Mouse (Mus musculus): ENCODE measurements around the gene Tacc2. TPM values are rescaled to one million over a fixed set of nuclear protein-coding genes. Genes with fewer than 3 reads are reported as not detected.
A peak's percentile ranks its signal among the peaks of the same experiment; 100 is the strongest.

Tacc2 gene
- polyA plus RNA-seq, 1 experiment from 2014 or later: 27.4 TPM

- Histone ChIP-seq H3K27ac (ENCODE audit: low read length) (no peak overlapping the region), H3K4me3 (ENCODE audit: low read length) (no peak overlapping the region), H3K4me1 (ENCODE audit: control insufficient read depth, insufficient read depth, low read length) (peaks cover 10% of the 10 kb centered on the region), H3K27me3 (replicated peaks; ENCODE audit: control insufficient read depth, insufficient read depth, low read length) (no peaks in the 10 kb centered on the region), H3K9me3 (ENCODE audit: control insufficient read depth, low read length) (no peaks in the 10 kb centered on the region), H3K9ac (ENCODE audit: low read depth, low read length) (no peak overlapping the region), H3K36me3 (ENCODE audit: control insufficient read depth, insufficient read depth, low read length) (peaks cover 23% of the 10 kb centered on the region; the same call in 1 of the 2 replicates), H3K4me2 (ENCODE audit: low read depth, low read length) (no peak overlapping the region)
- 73% methylated on average over 7 of the region's 7 CpGs for whole genome bisulfite sequencing
- no peak for ATAC-seq
These were observed 154.6 kb downstream of the Tacc2 start for GRCm38 (mm10) chr7:130731792-130732191.

DNA sequence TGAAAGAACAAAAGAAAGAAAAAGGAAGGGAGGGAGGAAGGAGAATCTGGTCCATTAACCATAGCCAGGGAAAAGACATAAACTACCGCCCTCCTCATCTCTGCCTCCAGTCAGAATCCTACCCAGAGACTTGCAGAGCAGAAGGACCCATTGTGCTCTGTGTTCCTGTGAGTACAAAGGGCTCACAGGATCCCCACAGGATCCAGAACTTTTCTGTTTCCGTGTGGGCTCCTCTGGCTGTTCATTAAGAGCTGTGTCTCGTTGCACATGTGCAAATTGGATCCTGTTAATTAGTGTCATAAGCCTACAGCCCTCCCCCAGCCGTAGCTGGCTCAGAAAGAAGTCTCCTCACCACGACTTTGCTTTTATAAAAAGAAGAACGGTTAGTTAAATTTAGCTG lies 155.7 kb downstream of the Tacc2 start:
- no peak for ATAC-seq
- H3K36me3 ChIP-seq (ENCODE audit: control insufficient read depth, insufficient read depth, low read length): peaks cover 23% of the 10 kb centered on the region; the same call in 1 of the 2 replicates
- H3K4me3 ChIP-seq (ENCODE audit: low read length): no peak overlapping the region
- peaks cover under 1% of the 10 kb centered on the region; the same call in 1 of the 2 replicates for H3K4me1 ChIP-seq (ENCODE audit: control insufficient read depth, insufficient read depth, low read length)
- no peaks in the 10 kb centered on the region for H3K9me3 ChIP-seq (ENCODE audit: control insufficient read depth, low read length)
- H3K4me2 ChIP-seq (ENCODE audit: low read depth, low read length): no peak overlapping the region
- H3K9ac ChIP-seq (ENCODE audit: low read depth, low read length): no peak overlapping the region
- 74% methylated on average over 6 of the region's 6 CpGs for WGBS
- H3K27ac ChIP-seq (ENCODE audit: low read length): no peak overlapping the region
- no peaks in the 10 kb centered on the region for H3K27me3 ChIP-seq (replicated peaks; ENCODE audit: control insufficient read depth, insufficient read depth, low read length)

GRCm38 (mm10) chr7:130733423-130733822 lies 156.2 kb downstream of the Tacc2 start:
- Histone ChIP-seq H3K9me3 (ENCODE audit: control insufficient read depth, low read length) (no peaks in the 10 kb centered on the region), H3K4me2 (ENCODE audit: low read depth, low read length) (no peak overlapping the region), H3K27ac (ENCODE audit: low read length) (no peak overlapping the region), H3K4me1 (ENCODE audit: control insufficient read depth, insufficient read depth, low read length) (no peaks in the 10 kb centered on the region), H3K36me3 (ENCODE audit: control insufficient read depth, insufficient read depth, low read length) (peaks cover 23% of the 10 kb centered on the region; the same call in 1 of the 2 replicates), H3K9ac (ENCODE audit: low read depth, low read length) (no peak overlapping the region), H3K4me3 (ENCODE audit: low read length) (no peak overlapping the region), H3K27me3 (replicated peaks; ENCODE audit: control insufficient read depth, insufficient read depth, low read length) (no peaks in the 10 kb centered on the region)
- 94% methylated on average over 8 of the region's 8 CpGs for WGBS
- no peak for ATAC-seq

GRCm38 (mm10) chr7:130734195-130734787 lies 157.1 kb downstream of the Tacc2 start:
- H3K4me2 ChIP-seq (ENCODE audit: low read depth, low read length): no peak overlapping the region
- H3K9ac ChIP-seq (ENCODE audit: low read depth, low read length): no peak overlapping the region
- H3K27me3 ChIP-seq (replicated peaks; ENCODE audit: control insufficient read depth, insufficient read depth, low read length): no peaks in the 10 kb centered on the region
- H3K9me3 ChIP-seq (ENCODE audit: control insufficient read depth, low read length): no peaks in the 10 kb centered on the region
- no peak overlapping the region for H3K27ac ChIP-seq (ENCODE audit: low read length)
- 92% methylated on average over 2 of the region's 2 CpGs for WGBS
- H3K36me3 ChIP-seq (ENCODE audit: control insufficient read depth, insufficient read depth, low read length): peaks cover 15% of the 10 kb centered on the region; the same call in 1 of the 2 replicates
- H3K4me3 ChIP-seq (ENCODE audit: low read length): no peak overlapping the region
- H3K4me1 ChIP-seq (ENCODE audit: control insufficient read depth, insufficient read depth, low read length): no peaks in the 10 kb centered on the region
- ATAC-seq: no peak

DNA sequence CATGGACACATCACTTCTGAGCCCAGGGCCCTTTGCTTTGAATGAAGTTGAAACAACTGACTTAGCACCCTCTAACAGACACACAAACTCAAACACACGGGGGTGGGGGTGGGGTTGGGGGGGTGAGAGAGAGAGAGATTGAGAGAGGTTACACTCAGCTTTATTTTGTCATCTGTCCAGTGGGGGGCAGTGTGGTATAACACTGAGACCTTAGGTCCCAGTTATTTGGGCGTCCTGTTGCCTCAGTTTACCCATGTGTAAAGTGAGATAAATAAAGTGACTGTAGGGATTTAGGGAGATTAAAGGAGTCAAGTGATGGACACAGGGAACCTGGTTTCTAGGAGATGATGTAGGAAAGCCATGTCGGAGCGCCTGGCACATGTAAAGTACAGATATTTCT lies 163.9 kb downstream of the Tacc2 start:
- no peaks in the 10 kb centered on the region for H3K4me1 ChIP-seq (ENCODE audit: control insufficient read depth, insufficient read depth, low read length)
- no peaks in the 10 kb centered on the region for H3K27me3 ChIP-seq (replicated peaks; ENCODE audit: control insufficient read depth, insufficient read depth, low read length)
- H3K9ac ChIP-seq (ENCODE audit: low read depth, low read length): no peak overlapping the region
- WGBS: 83% methylated on average over 4 of the region's 4 CpGs
- no peak for ATAC-seq
- H3K4me3 ChIP-seq (ENCODE audit: low read length): no peak overlapping the region
- H3K27ac ChIP-seq (ENCODE audit: low read length): no peak overlapping the region
- no peak overlapping the region for H3K4me2 ChIP-seq (ENCODE audit: low read depth, low read length)
- H3K36me3 ChIP-seq (ENCODE audit: control insufficient read depth, insufficient read depth, low read length): peaks cover 6% of the 10 kb centered on the region
- no peaks in the 10 kb centered on the region for H3K9me3 ChIP-seq (ENCODE audit: control insufficient read depth, low read length)

- H3K36me3 ChIP-seq (ENCODE audit: control insufficient read depth, insufficient read depth, low read length): peaks cover 6% of the 10 kb centered on the region
These were observed 166.2 kb downstream of the Tacc2 start for GRCm38 (mm10) chr7:130743239-130744025.

DNA sequence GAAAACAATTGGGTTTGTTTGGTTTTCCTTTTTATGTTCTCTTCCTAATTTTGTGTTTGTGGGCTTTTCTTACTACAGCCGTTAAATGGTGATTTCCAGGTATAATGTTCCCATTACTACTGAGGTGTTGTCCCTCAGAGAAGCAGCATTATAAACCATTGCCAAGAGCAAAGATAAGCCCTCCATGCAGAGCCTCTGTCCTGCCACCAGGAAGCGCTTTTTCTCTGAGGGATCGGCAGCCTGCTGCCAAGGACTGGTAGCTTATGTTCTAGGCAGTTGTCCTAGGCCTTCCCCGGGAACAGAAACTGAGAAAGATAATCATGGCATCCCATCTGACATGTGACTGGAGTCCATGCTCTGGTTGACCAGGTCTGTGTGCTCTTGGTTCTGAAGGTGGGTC lies 171.9 kb downstream of the Tacc2 start:
- no peak overlapping the region for H3K4me2 ChIP-seq (ENCODE audit: low read depth, low read length)
- no peak overlapping the region for H3K4me3 ChIP-seq (ENCODE audit: low read length)
- H3K9ac ChIP-seq (ENCODE audit: low read depth, low read length): no peak overlapping the region
- H3K36me3 ChIP-seq (ENCODE audit: control insufficient read depth, insufficient read depth, low read length): peaks cover 7% of the 10 kb centered on the region
- H3K27ac ChIP-seq (ENCODE audit: low read length): no peak overlapping the region
- 86% methylated on average over 4 of the region's 4 CpGs for WGBS
- H3K9me3 ChIP-seq (ENCODE audit: control insufficient read depth, low read length): no peaks in the 10 kb centered on the region
- H3K4me1 ChIP-seq (ENCODE audit: control insufficient read depth, insufficient read depth, low read length): peaks cover 8% of the 10 kb centered on the region; the same call in 1 of the 2 replicates
- no peaks in the 10 kb centered on the region for H3K27me3 ChIP-seq (replicated peaks; ENCODE audit: control insufficient read depth, insufficient read depth, low read length)
- ATAC-seq: no peak

More at GRCm38 (mm10) chr7:130743239-130744025, 166.2 kb downstream of the Tacc2 start:
- no peak overlapping the region for H3K9ac ChIP-seq (ENCODE audit: low read depth, low read length)
- no peak overlapping the region for H3K4me3 ChIP-seq (ENCODE audit: low read length)
- no peaks in the 10 kb centered on the region for H3K9me3 ChIP-seq (ENCODE audit: control insufficient read depth, low read length)
- H3K27me3 ChIP-seq (replicated peaks; ENCODE audit: control insufficient read depth, insufficient read depth, low read length): no peaks in the 10 kb centered on the region
- H3K4me1 ChIP-seq (ENCODE audit: control insufficient read depth, insufficient read depth, low read length): no peaks in the 10 kb centered on the region
- WGBS: 82% methylated on average over 9 of the region's 9 CpGs
- H3K4me2 ChIP-seq (ENCODE audit: low read depth, low read length): no peak overlapping the region
- ATAC-seq: no peak
- no peak overlapping the region for H3K27ac ChIP-seq (ENCODE audit: low read length)

DNA sequence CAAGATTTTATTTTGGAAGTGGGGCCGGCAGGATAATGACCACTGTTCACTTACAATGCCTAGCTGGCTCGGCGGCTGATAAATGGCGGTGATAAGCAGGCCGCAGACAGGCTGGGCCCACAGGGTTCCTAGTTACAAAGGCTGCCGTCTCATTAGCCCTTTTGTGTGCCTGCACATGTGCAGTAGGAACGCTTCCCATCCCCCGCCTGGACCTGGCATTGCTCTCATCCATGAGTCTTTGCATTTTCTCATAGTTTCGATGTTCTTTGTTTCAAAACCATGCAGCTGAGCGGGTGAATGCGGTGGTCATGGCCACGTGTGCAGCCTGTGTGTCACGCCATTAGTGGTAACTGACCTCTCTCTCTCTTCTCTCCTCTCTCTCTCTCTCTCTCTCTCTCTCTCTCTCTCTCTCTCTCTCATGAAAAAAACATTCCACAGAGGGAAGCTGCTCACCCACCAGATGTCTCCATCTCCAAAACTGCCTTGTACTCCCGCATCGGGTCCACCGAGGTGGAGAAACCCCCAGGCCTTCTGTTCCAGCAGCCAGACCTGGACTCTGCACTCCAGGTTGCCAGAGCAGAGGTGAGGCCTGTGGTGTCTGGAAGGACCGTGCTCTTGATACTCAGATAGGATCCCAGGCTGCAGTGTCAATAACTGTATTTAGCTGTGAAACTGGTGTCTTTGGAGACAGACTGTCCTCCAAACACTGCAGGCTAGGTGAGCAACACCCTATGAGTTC lies 173.7 kb downstream of the Tacc2 start:
- peak; percentile 61 for ATAC-seq
- Histone ChIP-seq H3K27ac (ENCODE audit: low read length) (no peak overlapping the region), H3K4me2 (ENCODE audit: low read depth, low read length) (no peak overlapping the region), H3K9ac (ENCODE audit: low read depth, low read length) (no peak overlapping the region), H3K4me1 (ENCODE audit: control insufficient read depth, insufficient read depth, low read length) (peaks cover 8% of the 10 kb centered on the region; the same call in 1 of the 2 replicates), H3K4me3 (ENCODE audit: low read length) (no peak overlapping the region), H3K27me3 (replicated peaks; ENCODE audit: control insufficient read depth, insufficient read depth, low read length) (no peaks in the 10 kb centered on the region), H3K36me3 (ENCODE audit: control insufficient read depth, insufficient read depth, low read length) (peaks cover 10% of the 10 kb centered on the region), H3K9me3 (ENCODE audit: control insufficient read depth, low read length) (no peaks in the 10 kb centered on the region)
- WGBS: 55% methylated on average over 17 of the region's 17 CpGs

DNA sequence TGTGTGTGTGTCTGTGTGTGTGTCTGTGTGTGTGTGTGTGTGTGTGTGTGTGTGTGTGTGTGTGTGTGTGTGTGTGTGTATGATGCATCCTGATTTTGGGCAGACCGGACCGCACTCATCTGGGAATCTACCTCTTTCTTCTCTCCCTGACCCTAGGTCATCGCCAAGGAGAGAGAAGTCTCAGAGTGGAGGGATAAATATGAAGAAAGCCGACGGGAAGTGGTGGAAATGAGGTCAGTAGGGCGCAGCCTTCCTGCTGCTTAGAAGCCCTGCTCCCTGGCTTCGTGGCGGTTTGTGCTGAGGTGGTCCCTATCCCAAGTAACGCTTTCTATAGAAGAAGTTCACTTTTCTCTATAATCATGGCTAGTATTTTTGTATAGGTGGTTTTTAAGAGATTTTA lies 174.4 kb downstream of the Tacc2 start:
- no peak overlapping the region for H3K4me3 ChIP-seq (ENCODE audit: low read length)
- H3K9ac ChIP-seq (ENCODE audit: low read depth, low read length): no peak overlapping the region
- ATAC-seq: no peak
- no peak overlapping the region for H3K27ac ChIP-seq (ENCODE audit: low read length)
- no peaks in the 10 kb centered on the region for H3K27me3 ChIP-seq (replicated peaks; ENCODE audit: control insufficient read depth, insufficient read depth, low read length)
- peaks cover 8% of the 10 kb centered on the region; the same call in 1 of the 2 replicates for H3K4me1 ChIP-seq (ENCODE audit: control insufficient read depth, insufficient read depth, low read length)
- 68% methylated on average over 9 of the region's 9 CpGs for WGBS
- H3K4me2 ChIP-seq (ENCODE audit: low read depth, low read length): no peak overlapping the region
- H3K36me3 ChIP-seq (ENCODE audit: control insufficient read depth, insufficient read depth, low read length): peaks cover 10% of the 10 kb centered on the region
- H3K9me3 ChIP-seq (ENCODE audit: control insufficient read depth, low read length): no peaks in the 10 kb centered on the region

All from intestine, embryonic 16.5 days (tissue).